Mouse (Mus musculus) lung, postnatal 0 days (tissue): ENCODE measurements at regions not wholly inside any gene's neighbourhood (a gene's known extent, or its start where the extent isn't known, plus 50 kb on each side); places are given as distances from the start of the nearest gene placed in this dataset.

Source experiments
- CTCF ChIP-seq: IDR thresholded peaks from 2 replicates; pipeline ENCODE4 v1.5.1; 2016; ENCODE audit warnings: antibody characterized with exemption, mild to moderate bottlenecking
- EP300 ChIP-seq: IDR thresholded peaks from 2 replicates; pipeline ENCODE4 v1.6.1; 2016; ENCODE audit warnings: antibody characterized with exemption, mild to moderate bottlenecking, control low read depth

- TF ChIP-seq CTCF (no peak), EP300 (no peak; the same call in 1 of the 2 replicates)
These were observed 115.1 kb downstream of the Gm10260 start for GRCm38 (mm10) chr13:97645107-97646020.
